Mouse (Mus musculus) CH12F3 (cell line): ENCODE data around the gene Gmppa.

Experiments
- in situ Hi-C: fragments of 300-500 bp; cut with MboI; formaldehyde crosslinking; loops from 2 replicates; pipeline ENCODE4 v1.14.3; 2020; ENCODE audit warnings: low sequenced_read_pairs

The Gmppa gene

GRCm38 (mm10) chr1:75435475-75436328, at the start of gene Gmppa:
Gmppa (plus strand) TSS chr1:75435930.
- in situ Hi-C loops: no loop called here

GRCm38 (mm10) chr1:75386149-75386548, 49.6 kb upstream of the Gmppa start:
- in situ Hi-C loops: no loop called here

- in situ Hi-C loops: no loop called here
Observed at GRCm38 (mm10) chr1:75387469-75387928, 48.2 kb upstream of the Gmppa start.

- in situ Hi-C loops: no loop called here
Observed at GRCm38 (mm10) chr1:75387929-75388897, 47.5 kb upstream of the Gmppa start.

- in situ Hi-C loops: no loop called here
Observed at GRCm38 (mm10) chr1:75388898-75389515, 46.7 kb upstream of the Gmppa start.

GRCm38 (mm10) chr1:75393139-75393538, 42.6 kb upstream of the Gmppa start:
- in situ Hi-C loops: no loop called here

GRCm38 (mm10) chr1:75393846-75394245, 41.9 kb upstream of the Gmppa start:
- in situ Hi-C loops: no loop called here

GRCm38 (mm10) chr1:75398761-75399402, 36.8 kb upstream of the Gmppa start:
- in situ Hi-C loops: no loop called here

- in situ Hi-C loops: no loop called here
Observed at GRCm38 (mm10) chr1:75399755-75400492, 35.8 kb upstream of the Gmppa start.

GRCm38 (mm10) chr1:75400493-75401115, 35.1 kb upstream of the Gmppa start:
- in situ Hi-C loops: no loop called here

- in situ Hi-C loops: no loop called here
Observed at GRCm38 (mm10) chr1:75405547-75405946, 30.2 kb upstream of the Gmppa start.

- in situ Hi-C loops: no loop called here
Observed at GRCm38 (mm10) chr1:75406173-75406572, 29.6 kb upstream of the Gmppa start.

- in situ Hi-C loops: no loop called here
Observed at GRCm38 (mm10) chr1:75407056-75407455, 28.7 kb upstream of the Gmppa start.

- in situ Hi-C loops: no loop called here
Observed at GRCm38 (mm10) chr1:75408210-75408609, 27.5 kb upstream of the Gmppa start.

- in situ Hi-C loops: no loop called here
Observed at GRCm38 (mm10) chr1:75409950-75410349, 25.8 kb upstream of the Gmppa start.

- in situ Hi-C loops: no loop called here
Observed at GRCm38 (mm10) chr1:75412196-75412595, 23.5 kb upstream of the Gmppa start.

GRCm38 (mm10) chr1:75413749-75414148, 22.0 kb upstream of the Gmppa start:
- in situ Hi-C loops: no loop called here

GRCm38 (mm10) chr1:75421794-75422193, 13.9 kb upstream of the Gmppa start:
- in situ Hi-C loops: no loop called here

GRCm38 (mm10) chr1:75422216-75422822, 13.4 kb upstream of the Gmppa start:
- in situ Hi-C loops: no loop called here
